Mouse (Mus musculus) stomach, postnatal 0 days (tissue): ENCODE data around the gene St7.

Experiments
- CTCF ChIP-seq: IDR thresholded peaks from 2 replicates; pipeline ENCODE4 v1.5.1; 2016; ENCODE audit warnings: antibody characterized with exemption, low read depth, mild to moderate bottlenecking, moderate library complexity
- EP300 ChIP-seq: optimal IDR thresholded peaks from 2 replicates; pipeline ENCODE3; 2016; ENCODE audit warnings: antibody characterized with exemption

DNA sequence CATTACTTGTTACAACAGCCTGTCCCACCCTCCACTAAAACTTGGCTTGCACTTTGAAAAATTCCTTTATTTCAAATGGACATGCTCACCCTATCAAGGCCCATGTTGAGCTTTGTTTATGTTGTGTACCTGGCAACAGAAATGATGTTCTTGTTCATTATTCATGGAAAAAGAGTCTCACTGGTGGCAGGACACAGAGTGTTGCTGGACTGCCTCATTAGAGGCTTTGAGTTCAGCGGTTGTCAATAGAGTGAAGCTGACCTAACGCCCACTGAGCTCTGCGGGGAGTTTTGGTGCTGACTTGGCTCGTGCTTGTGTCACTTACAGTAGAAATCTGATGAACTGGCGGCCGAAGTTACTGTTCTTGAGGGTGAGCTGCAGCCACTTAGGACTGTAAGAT, 195.0 kb downstream of the St7 start:
- no peak for TF ChIP-seq CTCF
- no peak for TF ChIP-seq EP300
